In genomic region chr1:75530546-75530945, GRCm38 (mm10) we compare ENCODE assay signal across 28 mouse cellular contexts. TPM values are rescaled to one million over a fixed set of nuclear protein-coding genes. Genes with fewer than 3 reads are reported as not detected.
DNase-seq lines count a peak whose midpoint lies in the region; ATAC-seq and TF ChIP-seq lines count a peak whose summit lies in the region.
"Had no signal": no experiment of that assay in that cellular context is flagged by ENCODE, and none has a peak within 500 bp of the region (broad histone marks: within the 10 kb centered on the region; RNA-seq: fewer than 3 reads in every experiment).

No protein-coding gene starts in this region.

- peaks cover 83% of the 10 kb centered on the region for H3K36me3 ChIP-seq in heart, postnatal 0 days (replicated peaks; ENCODE audit: control insufficient read depth, insufficient read depth, low read length)
- peaks cover 29% of the 10 kb centered on the region for H3K36me3 ChIP-seq in lung, postnatal 0 days (ENCODE audit: insufficient read depth, low read length)
- H3K36me3 ChIP-seq in stomach, postnatal 0 days (ENCODE audit: control insufficient read depth, insufficient read depth, low read length): peaks cover 5% of the 10 kb centered on the region

- H3K27ac ChIP-seq in heart, postnatal 0 days (ENCODE audit: low read depth): no peak overlapping the region
- no peak overlapping the region for H3K27ac ChIP-seq in lung, postnatal 0 days (ENCODE audit: low read length)
- no peak overlapping the region for H3K27ac ChIP-seq in stomach, postnatal 0 days (replicated peaks)
- H3K27ac ChIP-seq: forebrain, embryonic 13.5 days; heart, embryonic 13.5 days; limb, embryonic 13.5 days; liver, embryonic 13.5 days; lung, embryonic 15.5 days; neural tube, embryonic 12.5 days had no signal

- H3K4me3 ChIP-seq in heart, postnatal 0 days (ENCODE audit: low read depth, low read length): no peak overlapping the region
- H3K4me3 ChIP-seq in lung, postnatal 0 days (ENCODE audit: low read depth, low read length): no peak overlapping the region
- H3K4me3 ChIP-seq in stomach, postnatal 0 days (ENCODE audit: low read depth, low read length): no peak overlapping the region
- H3K4me3 ChIP-seq: embryonic facial prominence, embryonic 13.5 days; forebrain, embryonic 13.5 days; heart, embryonic 13.5 days; limb, embryonic 13.5 days; liver, embryonic 13.5 days; lung, embryonic 15.5 days; megakaryocyte, embryonic 14.5 days; neural tube, embryonic 12.5 days had no signal

- TF ChIP-seq CTCF in heart, postnatal 0 days (IDR thresholded peaks at IDR 0.05; ENCODE audit: low read depth): peak; percentile 61
- peak; percentile 63 for TF ChIP-seq CTCF in lung, postnatal 0 days (IDR thresholded peaks at IDR 0.05)
- TF ChIP-seq CTCF in stomach, postnatal 0 days (IDR thresholded peaks at IDR 0.05; ENCODE audit: low read depth): peak; percentile 67

- intact Hi-C loops in heart, postnatal 36 days (cut with DNase I): loop anchor here (2.0 kb wide), 1 partner anchor 36 kb away; no protein-coding TSS in a partner anchor

- no peak overlapping the region for H3K9ac ChIP-seq in heart, postnatal 0 days (replicated peaks; ENCODE audit: low read depth, low read length)
- H3K9ac ChIP-seq in lung, postnatal 0 days (replicated peaks; ENCODE audit: low read depth): no peak overlapping the region
- H3K9ac ChIP-seq in stomach, postnatal 0 days (ENCODE audit: low read length): no peak overlapping the region
- H3K9ac ChIP-seq: embryonic facial prominence, embryonic 13.5 days; forebrain, embryonic 13.5 days; heart, embryonic 13.5 days; limb, embryonic 13.5 days; liver, embryonic 13.5 days; lung, embryonic 15.5 days; neural tube, embryonic 12.5 days had no signal

- no peak for TF ChIP-seq EP300 in heart, postnatal 0 days (IDR thresholded peaks at IDR 0.05; ENCODE audit: low read depth)
- TF ChIP-seq EP300 in lung, postnatal 0 days (IDR thresholded peaks at IDR 0.05): no peak
- no peak for TF ChIP-seq EP300 in stomach, postnatal 0 days (optimal IDR thresholded peaks at IDR 0.05)

- H3K4me2 ChIP-seq in heart, postnatal 0 days (ENCODE audit: low read depth, low read length): no peak overlapping the region
- no peak overlapping the region for H3K4me2 ChIP-seq in lung, postnatal 0 days (replicated peaks; ENCODE audit: low read depth, low read length)
- no peak overlapping the region for H3K4me2 ChIP-seq in stomach, postnatal 0 days (replicated peaks; ENCODE audit: low read depth)
- H3K4me2 ChIP-seq: embryonic facial prominence, embryonic 13.5 days; forebrain, embryonic 13.5 days; heart, embryonic 13.5 days; limb, embryonic 13.5 days; liver, embryonic 13.5 days; lung, embryonic 15.5 days; neural tube, embryonic 12.5 days had no signal

- H3K4me1 ChIP-seq in heart, postnatal 0 days (ENCODE audit: control insufficient read depth, insufficient read depth): no peaks in the 10 kb centered on the region
- no peaks in the 10 kb centered on the region for H3K4me1 ChIP-seq in lung, postnatal 0 days (ENCODE audit: insufficient read depth, low read depth, low read length)
- H3K4me1 ChIP-seq in stomach, postnatal 0 days (replicated peaks; ENCODE audit: control insufficient read depth, insufficient read depth): no peaks in the 10 kb centered on the region
- H3K4me1 ChIP-seq: embryonic facial prominence, embryonic 13.5 days; forebrain, embryonic 13.5 days; heart, embryonic 13.5 days; limb, embryonic 13.5 days; liver, embryonic 13.5 days; lung, embryonic 15.5 days; neural tube, embryonic 12.5 days had no signal

- no peaks in the 10 kb centered on the region for H3K9me3 ChIP-seq in heart, postnatal 0 days (replicated peaks; ENCODE audit: control insufficient read depth, low read length)
- H3K9me3 ChIP-seq in lung, postnatal 0 days (ENCODE audit: low read length): no peaks in the 10 kb centered on the region
- no peaks in the 10 kb centered on the region for H3K9me3 ChIP-seq in stomach, postnatal 0 days (ENCODE audit: control insufficient read depth, low read length)
- H3K9me3 ChIP-seq: embryonic facial prominence, embryonic 13.5 days; forebrain, embryonic 13.5 days; heart, embryonic 13.5 days; limb, embryonic 13.5 days; liver, embryonic 13.5 days; lung, embryonic 15.5 days; megakaryocyte, embryonic 14.5 days; neural tube, embryonic 12.5 days had no signal

- DNase-seq in heart, postnatal 0 days (ENCODE audit: low spot score): peak; percentile 45
- DNase-seq in heart, postnatal 36 days: no peak
- no peak for DNase-seq in lung, postnatal 0 days (ENCODE audit: low spot score)
- DNase-seq in lung, postnatal 14 days: no peak
- peak; percentile 66 for DNase-seq in MN1 (ENCODE audit: low spot score)
- no peak for DNase-seq in stomach, postnatal 0 days (ENCODE audit: low spot score)
- DNase-seq in cerebellum, postnatal 4 days (ENCODE audit: low spot score in 2 of 2): no peak
- DNase-seq: adrenal gland, postnatal 36 days; cerebellum, adult 18-20 months; cerebellum, postnatal 14 days; heart, adult 11 months; kidney, adult 11 months; layer of hippocampus, adult 9-11 months; liver, embryonic 13.5 days; midbrain, embryonic 14.5 days; right cerebral cortex, postnatal 25 days; spleen, adult 18-20 months; thymus, postnatal 25 days had no signal

- no peaks in the 10 kb centered on the region for H3K27me3 ChIP-seq in heart, postnatal 0 days (ENCODE audit: control insufficient read depth, insufficient read depth, low read length)
- H3K27me3 ChIP-seq in lung, postnatal 0 days (replicated peaks; ENCODE audit: insufficient read depth, low read length): no peaks in the 10 kb centered on the region
- H3K27me3 ChIP-seq in stomach, postnatal 0 days (ENCODE audit: control insufficient read depth, insufficient read depth, low read length): no peaks in the 10 kb centered on the region
- H3K27me3 ChIP-seq: embryonic facial prominence, embryonic 13.5 days; forebrain, embryonic 13.5 days; heart, embryonic 13.5 days; limb, embryonic 13.5 days; liver, embryonic 13.5 days; lung, embryonic 15.5 days; megakaryocyte, embryonic 14.5 days; neural tube, embryonic 12.5 days had no signal

- WGBS in heart, postnatal 0 days: 48% methylated on average over 4 of the region's 4 CpGs
- 59% methylated on average over 4 of the region's 4 CpGs for whole genome bisulfite sequencing in lung, postnatal 0 days
- WGBS in stomach, postnatal 0 days: 55% methylated on average over 4 of the region's 4 CpGs

- peak; percentile 52 for ATAC-seq in heart, postnatal 0 days (ENCODE audit: insufficient read depth, low read depth)
- no peak for ATAC-seq in lung, postnatal 0 days
- no peak for ATAC-seq in stomach, postnatal 0 days (ENCODE audit: low FRiP score, low TSS enrichment)
- ATAC-seq: forebrain, embryonic 13.5 days; hindbrain, embryonic 16.5 days had no signal

RNA-seq across cellular contexts. Expression of gene Stk11ip, which starts 9.2 kb away (rescaled TPM):
- total RNA-seq in heart, postnatal 0 days (2014; rRNA removed; ENCODE audit: low replicate concordance): 16.4 and 18.4 TPM in 2 replicates
- 7.3 and 8.3 TPM in 2 replicates for polyA plus RNA-seq in heart, postnatal 0 days (2015; fragmentation: Nextera tagmentation; extraction: Ambion mirVana)
- total RNA-seq in heart, postnatal 36 days (2021): 10 to 100 TPM in 1 of 2 experiments, 1 to 10 TPM in 1; 9.2 to 14.1 TPM
- 12.7 and 13.2 TPM in 2 replicates for polyA plus RNA-seq in lung, postnatal 0 days (2015; fragmentation: Nextera tagmentation; extraction: Ambion mirVana)
- 6.7 and 6.8 TPM in 2 replicates for polyA plus RNA-seq in stomach, postnatal 0 days (2015; fragmentation: Nextera tagmentation; extraction: Ambion mirVana)

RNA-seq across cellular contexts. Expression of gene Slc4a3, which starts 15.5 kb away (rescaled TPM):
- total RNA-seq in heart, postnatal 0 days (2014; rRNA removed; ENCODE audit: low replicate concordance): 114 and 136 TPM in 2 replicates
- polyA plus RNA-seq in heart, postnatal 0 days (2015; fragmentation: Nextera tagmentation; extraction: Ambion mirVana): 44.7 and 49.9 TPM in 2 replicates
- total RNA-seq in heart, postnatal 36 days (2021): 100 to 1,000 TPM; 233 to 249 TPM
- polyA plus RNA-seq in lung, postnatal 0 days (2015; fragmentation: Nextera tagmentation; extraction: Ambion mirVana): 8.0 and 10.4 TPM in 2 replicates
- polyA plus RNA-seq in stomach, postnatal 0 days (2015; fragmentation: Nextera tagmentation; extraction: Ambion mirVana): 7.1 and 7.9 TPM in 2 replicates

RNA-seq across cellular contexts. Expression of gene Inha, which starts 23.7 kb away (rescaled TPM):
- 5.7 and 8.2 TPM in 2 replicates for total RNA-seq in heart, postnatal 0 days (2014; rRNA removed; ENCODE audit: low replicate concordance)
- polyA plus RNA-seq in heart, postnatal 0 days (2015; fragmentation: Nextera tagmentation; extraction: Ambion mirVana): 6.4 and 7.3 TPM in 2 replicates
- 1 to 10 TPM; 3.6 TPM for total RNA-seq in heart, postnatal 36 days (2021)
- 3.7 and 3.8 TPM in 2 replicates for polyA plus RNA-seq in lung, postnatal 0 days (2015; fragmentation: Nextera tagmentation; extraction: Ambion mirVana)
- polyA plus RNA-seq in stomach, postnatal 0 days (2015; fragmentation: Nextera tagmentation; extraction: Ambion mirVana): 4.7 and 6.1 TPM in 2 replicates

RNA-seq across cellular contexts. Expression of gene Obsl1, which starts 24.3 kb away (rescaled TPM):
- total RNA-seq in heart, postnatal 0 days (2014; rRNA removed; ENCODE audit: low replicate concordance): 293 and 367 TPM in 2 replicates
- polyA plus RNA-seq in heart, postnatal 0 days (2015; fragmentation: Nextera tagmentation; extraction: Ambion mirVana): 45.8 and 46.8 TPM in 2 replicates
- total RNA-seq in heart, postnatal 36 days (2021): 100 to 1,000 TPM; 130 to 136 TPM
- polyA plus RNA-seq in lung, postnatal 0 days (2015; fragmentation: Nextera tagmentation; extraction: Ambion mirVana): 25.8 and 33.9 TPM in 2 replicates
- polyA plus RNA-seq in stomach, postnatal 0 days (2015; fragmentation: Nextera tagmentation; extraction: Ambion mirVana): 17.9 and 21.2 TPM in 2 replicates

RNA-seq across cellular contexts. Expression of gene Tmem198, which starts 51.2 kb away (rescaled TPM):
- not detected in 2 replicates for total RNA-seq in heart, postnatal 0 days (2014; rRNA removed; ENCODE audit: low replicate concordance)
- 0.61 and 0.81 TPM in 2 replicates for polyA plus RNA-seq in heart, postnatal 0 days (2015; fragmentation: Nextera tagmentation; extraction: Ambion mirVana)
- total RNA-seq in heart, postnatal 36 days (2021): under 1 TPM; 0.11 to 0.19 TPM
- polyA plus RNA-seq in lung, postnatal 0 days (2015; fragmentation: Nextera tagmentation; extraction: Ambion mirVana): 1.1 and 1.3 TPM in 2 replicates
- polyA plus RNA-seq in stomach, postnatal 0 days (2015; fragmentation: Nextera tagmentation; extraction: Ambion mirVana): 1.4 and 1.7 TPM in 2 replicates
- total RNA-seq: gastrocnemius, adult 8-10 months; hematopoietic stem cell, adult 5-6 weeks had no signal

Comparison
In these comparisons a context has a peak if more than half of its experiments do, and no peak if none do; other contexts are left out.
1. DNase-seq: peak in heart, postnatal 0 days (single experiment) and MN1 (single experiment); none in heart, postnatal 36 days (0 of 2), lung, postnatal 0 days (single experiment), lung, postnatal 14 days (single experiment), stomach, postnatal 0 days (single experiment) and cerebellum, postnatal 4 days (0 of 2).
2. Peak in every context shown above with its lines, with median percentiles within 50 percentile points of each other: CTCF ChIP-seq.